Mouse (Mus musculus) adrenal gland, adult 8-10 months (tissue): Measurements from ENCODE around the gene Abt1. TPM values are rescaled to one million over a fixed set of nuclear protein-coding genes. Genes with fewer than 3 reads are reported as not detected.

Experiments used
- DNase-seq: peaks from one replicate; pipeline ENCODE4 v3.0.0; 2022
- total RNA-seq, 4 experiments: library from RNA; stranded (reverse); gene quantifications; 2 replicates each; pipeline ENCODE4 v1.2.4; 2022

Gene Abt1
- total RNA-seq: 1 to 10 TPM; 6.5 to 7.8 (median 7.1) TPM

- DNase-seq: peak; percentile 90
Observed at GRCm38 (mm10) chr13:23423286-23424051, at the start of gene Abt1. Gene Abt1 (minus strand): TSS chr13:23423866.

DNA sequence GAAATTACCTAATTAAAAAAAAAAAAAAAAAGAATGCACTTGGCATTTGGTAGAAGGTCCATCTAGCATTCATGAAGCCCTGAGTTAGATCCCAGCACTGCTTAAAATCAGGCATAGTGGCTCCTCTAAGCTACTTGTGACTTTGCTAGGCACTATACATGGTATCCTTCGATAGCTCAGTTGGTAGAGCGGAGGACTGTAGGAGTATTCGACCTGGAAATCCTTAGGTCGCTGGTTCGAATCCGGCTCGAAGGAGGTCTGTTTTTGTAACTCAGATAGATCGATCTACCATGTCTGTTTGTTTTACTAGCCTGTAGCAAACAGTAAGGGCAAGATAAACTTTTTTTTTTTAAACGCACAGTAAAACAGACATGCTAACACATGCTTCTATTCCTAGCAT lies 43.2 kb upstream of the Abt1 start:
- DNase-seq: peak; percentile 45

GRCm38 (mm10) chr13:23466306-23466705 lies 42.6 kb upstream of the Abt1 start:
- no peak for DNase-seq

DNA sequence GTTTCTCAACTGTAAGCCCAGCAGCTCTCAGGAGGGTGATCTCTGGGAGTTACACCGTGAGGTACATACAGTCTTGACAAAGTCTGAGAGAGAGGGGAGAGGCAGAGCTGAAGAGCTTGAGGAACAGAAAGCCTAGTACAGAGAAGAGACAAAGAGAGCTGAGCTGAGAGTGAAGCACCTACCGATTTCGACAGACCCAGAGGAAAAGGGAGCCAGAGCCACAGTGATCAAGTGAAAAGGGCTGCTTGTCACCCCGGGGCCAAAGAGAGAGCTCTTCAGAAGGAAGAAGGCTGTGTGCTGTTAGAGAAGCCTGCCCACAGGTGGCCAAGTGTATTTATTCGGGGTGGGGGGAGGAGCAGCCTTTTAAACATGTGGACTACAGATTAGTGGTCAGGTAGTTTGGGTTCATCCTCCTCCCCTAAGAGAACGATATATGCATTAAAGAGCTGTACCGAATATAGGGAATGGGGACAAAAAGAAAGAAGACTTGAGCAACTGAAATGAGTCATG lies 42.0 kb upstream of the Abt1 start, which contains the start of gene Btn1a1:
Gene Btn1a1 (minus strand): TSS at position 302 of the 510 bp plus-strand sequence.
- no peak for DNase-seq

DNA sequence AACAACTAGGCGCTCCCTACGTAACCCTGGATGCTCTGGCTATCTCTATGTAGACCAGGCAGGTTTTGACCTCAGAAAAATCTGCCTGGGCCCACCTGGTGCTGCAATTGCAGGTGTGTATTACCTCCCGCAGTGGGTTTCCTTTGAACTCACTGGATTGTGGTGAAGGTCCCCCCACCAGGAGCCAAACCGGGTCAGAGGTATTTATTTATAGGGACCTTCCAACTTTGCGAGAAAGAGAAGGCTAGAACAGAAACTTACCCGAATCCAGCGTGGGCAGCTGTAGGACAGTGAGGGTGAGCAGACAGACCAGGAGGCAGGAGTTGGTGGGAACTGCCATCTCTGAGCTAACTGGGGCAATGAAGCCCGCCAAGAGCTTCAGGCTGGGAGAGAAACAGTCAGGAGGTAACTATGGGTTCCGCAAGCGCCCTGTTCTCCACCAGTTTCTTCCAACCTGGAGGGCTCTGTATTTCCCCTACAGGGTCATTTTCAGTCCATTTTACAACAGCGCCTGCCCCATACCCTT lies 41.2 kb upstream of the Abt1 start:
- no peak for DNase-seq

DNA sequence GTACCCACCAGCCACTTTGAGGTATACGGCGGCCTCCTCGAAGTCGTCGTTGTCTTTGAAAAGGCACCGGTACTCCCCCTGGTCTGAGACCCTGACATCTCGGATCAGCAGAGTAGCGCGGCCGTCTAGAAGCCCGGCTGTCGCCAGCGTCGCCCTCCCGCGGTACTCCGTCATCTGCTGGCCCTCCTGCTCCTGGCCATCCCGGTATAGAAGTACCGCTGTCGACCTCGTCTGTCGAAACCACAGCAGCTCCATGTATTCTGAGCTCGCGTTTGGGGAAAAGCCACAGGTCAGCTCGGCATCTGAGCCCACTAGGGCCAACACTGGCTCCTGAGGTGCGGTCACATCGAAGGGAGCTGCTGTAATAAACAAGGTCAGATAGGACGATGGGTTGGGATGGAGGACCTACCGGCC lies 40.6 kb upstream of the Abt1 start:
- DNase-seq: no peak

DNA sequence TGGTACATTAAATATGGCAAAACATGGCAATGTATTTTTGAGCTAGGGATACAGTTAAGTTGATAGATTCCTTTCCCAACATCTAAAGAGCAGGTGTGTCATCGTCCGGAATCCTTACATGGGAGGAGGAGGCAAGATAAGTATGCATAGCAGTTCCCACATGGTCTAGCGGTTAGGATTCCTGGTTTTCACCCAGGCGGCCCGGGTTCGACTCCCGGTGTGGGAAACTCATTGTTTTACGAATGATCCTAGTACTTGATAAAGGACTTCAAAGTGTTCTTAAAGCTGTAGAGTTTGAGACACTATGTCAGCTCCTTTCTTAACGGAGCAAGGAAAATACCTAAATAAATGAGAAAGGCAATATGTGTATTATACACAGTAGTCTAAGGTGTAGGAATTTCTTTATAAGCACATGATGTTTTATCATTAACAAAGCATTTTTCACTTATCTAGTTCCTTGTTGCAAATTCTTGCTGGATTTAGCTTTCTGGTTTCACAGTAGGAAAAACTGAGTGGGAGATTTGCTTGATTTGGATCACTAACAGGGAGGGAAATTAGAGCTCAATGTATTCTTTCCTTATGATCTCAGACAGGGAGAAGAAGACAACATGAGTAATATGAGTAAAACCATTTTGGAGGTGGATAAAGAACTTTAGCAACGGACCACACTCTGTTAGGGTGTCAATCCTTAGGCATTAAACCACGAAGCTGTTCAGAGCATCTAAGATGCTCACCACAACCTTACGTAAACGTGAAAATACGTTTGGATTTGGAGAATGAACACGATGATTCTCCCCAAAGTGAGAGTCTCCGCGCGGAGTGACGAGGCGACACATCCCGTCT lies 39.9 kb upstream of the Abt1 start:
- DNase-seq: peak; percentile 60

- DNase-seq: no peak
Observed at GRCm38 (mm10) chr13:23462669-23463068, 39.0 kb upstream of the Abt1 start.

- no peak for DNase-seq
Observed at GRCm38 (mm10) chr13:23462063-23462462, 38.4 kb upstream of the Abt1 start.

DNA sequence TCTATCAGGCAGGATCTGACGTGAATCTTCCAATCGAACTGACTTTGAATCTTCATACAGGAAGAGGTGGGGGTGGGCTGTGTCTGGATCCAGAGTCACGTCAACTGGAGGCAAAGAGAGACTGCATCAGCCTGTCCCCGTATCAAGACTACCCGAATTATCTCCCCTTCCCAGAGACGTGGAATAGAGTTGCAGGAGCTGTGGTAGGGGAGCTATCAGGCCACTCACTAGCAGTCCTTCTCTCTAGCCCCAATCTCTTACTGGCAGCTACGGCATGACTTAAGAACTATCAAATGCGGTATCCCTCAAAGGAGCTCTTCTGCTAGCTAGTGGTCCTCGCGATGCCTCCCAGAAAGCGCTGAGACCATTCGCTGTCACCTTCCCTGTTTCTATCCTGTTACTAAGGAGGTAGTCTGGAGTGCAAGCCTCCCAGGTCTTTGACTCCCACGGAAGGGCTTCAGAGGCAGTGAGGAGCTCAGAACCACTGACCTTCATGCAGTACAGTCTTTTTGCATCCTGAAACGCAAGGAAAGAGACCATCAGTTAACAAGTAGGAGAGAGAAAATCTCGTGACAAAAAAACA lies 35.7 kb upstream of the Abt1 start:
- DNase-seq: no peak

- no peak for DNase-seq
Observed at GRCm38 (mm10) chr13:23453926-23454325, 30.3 kb upstream of the Abt1 start.

DNA sequence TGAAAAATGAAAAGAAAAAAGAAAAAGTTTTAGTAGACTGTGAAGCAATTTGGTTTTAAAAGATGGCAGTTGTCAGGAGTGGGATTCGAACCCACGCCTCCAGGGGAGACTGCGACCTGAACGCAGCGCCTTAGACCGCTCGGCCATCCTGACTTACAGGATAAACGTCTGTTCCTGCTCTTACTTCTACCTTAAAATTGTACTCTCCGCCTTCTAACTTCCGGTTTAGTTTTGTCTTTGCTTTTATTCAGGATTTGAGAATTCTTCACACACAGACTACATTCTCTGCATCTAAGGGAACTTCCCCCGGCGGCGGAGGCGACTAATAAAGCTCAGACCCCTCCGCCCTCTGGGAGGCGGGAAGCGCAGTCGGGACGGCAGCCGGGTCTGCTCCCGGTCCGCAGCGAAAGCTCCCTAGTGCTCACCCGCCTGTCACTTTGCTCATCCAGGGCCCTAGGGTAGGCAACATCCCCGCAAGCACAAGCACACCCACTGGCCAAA lies 29.7 kb upstream of the Abt1 start:
- DNase-seq: peak; percentile 72

GRCm38 (mm10) chr13:23450398-23450797 lies 26.7 kb upstream of the Abt1 start:
- peak; percentile 87 for DNase-seq

DNA sequence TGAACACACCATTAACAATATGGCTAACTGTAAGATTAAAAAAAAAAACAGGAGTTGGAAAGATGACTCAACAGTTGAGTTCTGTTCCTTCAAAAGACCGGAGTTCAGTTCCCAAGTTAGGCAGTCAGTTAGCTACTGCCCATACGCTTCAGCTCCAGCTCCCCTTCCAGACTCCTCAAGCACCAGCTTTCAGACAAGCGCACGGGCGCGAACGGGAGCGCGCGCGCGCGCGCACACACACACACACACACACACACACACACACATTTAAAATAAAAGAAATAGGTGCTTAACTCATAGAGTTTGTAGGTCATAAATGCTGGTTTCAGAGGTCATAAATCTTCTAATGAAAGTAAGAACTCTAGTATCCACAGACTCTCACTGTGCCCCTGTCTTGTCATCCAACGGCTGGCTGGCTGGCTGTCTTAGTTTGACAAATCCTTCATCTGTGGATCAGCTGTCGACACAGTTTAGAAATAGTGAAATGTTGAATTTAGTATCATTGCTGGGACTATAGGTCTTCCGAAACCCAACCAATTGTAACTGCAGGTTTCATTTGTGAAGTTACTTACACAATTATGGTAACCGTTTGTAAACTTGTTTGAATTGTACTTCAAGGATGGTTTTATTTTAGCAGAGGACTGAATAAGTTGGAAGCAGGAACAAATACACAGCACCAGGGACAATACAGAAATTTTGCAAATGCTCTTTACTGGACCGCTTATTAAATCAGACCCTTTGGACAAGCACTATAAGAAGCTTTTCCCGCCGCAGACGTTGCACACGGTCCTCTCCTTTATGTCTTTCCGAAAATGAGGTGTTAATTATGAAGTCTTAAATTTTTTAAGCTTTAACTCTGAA lies 25.8 kb upstream of the Abt1 start:
- no peak for DNase-seq

GRCm38 (mm10) chr13:23448758-23449157 lies 25.1 kb upstream of the Abt1 start:
- no peak for DNase-seq

GRCm38 (mm10) chr13:23446498-23446952 lies 22.9 kb upstream of the Abt1 start:
- DNase-seq: peak; percentile 73

DNA sequence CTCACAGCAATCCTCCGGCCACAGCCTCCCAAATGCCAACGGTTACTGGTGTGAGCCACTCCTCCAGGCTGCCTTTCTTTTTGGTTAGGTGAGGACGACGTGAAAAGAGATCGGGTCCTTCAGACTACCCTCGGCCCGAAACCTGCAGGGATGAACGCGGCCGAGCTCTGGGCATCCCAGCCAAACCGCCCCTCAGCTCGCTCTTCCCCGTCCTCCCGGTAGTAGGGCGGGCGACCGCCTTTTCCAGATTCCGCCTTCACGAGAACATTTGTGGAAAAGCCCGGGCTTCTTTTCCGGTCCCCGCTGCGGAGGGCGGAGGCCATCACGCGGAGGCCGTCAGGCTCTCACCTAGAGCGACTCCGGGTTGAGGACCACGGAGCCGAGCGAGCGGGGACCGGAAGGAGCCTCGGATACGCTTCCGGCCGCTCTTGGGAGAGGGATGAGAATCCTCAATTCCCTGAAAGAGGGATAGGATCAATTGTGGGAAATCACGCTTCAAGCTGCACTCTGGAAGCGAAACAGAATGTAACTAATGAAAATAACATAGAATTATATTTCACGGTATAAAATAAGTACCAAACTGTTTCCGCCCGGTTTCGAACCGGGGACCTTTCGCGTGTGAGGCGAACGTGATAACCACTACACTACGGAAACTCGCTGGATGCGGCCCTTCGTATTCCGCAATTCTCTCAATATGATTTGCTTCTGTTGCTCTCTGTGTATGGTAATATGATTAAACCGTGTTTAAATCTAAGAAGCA lies 22.1 kb upstream of the Abt1 start:
- peak; percentile 86 for DNase-seq

DNA sequence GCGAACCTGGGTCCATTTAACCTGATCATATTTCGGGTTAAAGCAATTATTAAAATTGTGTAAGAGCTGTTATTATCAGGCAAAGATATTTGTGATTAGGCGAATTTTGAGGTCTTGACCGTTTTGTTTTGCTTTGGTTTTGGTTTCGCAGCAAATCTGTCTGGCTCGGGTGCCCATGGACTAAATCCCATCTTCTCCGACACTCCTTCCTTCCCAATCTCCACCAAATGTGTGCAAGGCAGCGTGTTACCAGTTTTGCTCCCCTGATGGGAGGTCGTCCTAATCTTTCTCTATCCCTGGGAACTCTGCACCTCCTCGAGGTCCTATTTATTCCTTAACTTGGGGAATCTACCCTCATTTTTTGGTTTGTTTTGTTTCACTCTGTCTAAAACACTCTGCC lies 21.5 kb upstream of the Abt1 start:
- no peak for DNase-seq

- no peak for DNase-seq
Observed at GRCm38 (mm10) chr13:23444451-23444850, 20.8 kb upstream of the Abt1 start.

DNA sequence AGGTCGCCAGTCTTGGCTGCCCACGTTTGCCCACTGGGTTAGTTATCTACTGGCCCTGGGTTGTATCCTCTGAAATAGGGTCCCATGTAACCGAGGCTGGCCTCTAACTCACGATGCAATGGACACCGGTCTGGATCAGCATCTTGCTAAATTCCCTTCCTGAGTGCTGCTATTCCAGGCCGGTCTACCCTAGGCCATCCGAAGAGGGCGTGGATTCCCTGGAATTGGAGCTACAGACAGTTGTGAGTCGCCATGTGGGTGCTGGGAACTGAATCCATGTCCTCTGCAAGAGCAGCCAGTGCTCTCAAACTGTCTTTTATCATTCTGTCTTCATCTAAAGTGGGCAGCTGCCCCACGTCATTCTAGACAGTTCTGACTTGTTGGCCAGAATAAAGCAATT lies 16.2 kb upstream of the Abt1 start:
- no peak for DNase-seq

DNA sequence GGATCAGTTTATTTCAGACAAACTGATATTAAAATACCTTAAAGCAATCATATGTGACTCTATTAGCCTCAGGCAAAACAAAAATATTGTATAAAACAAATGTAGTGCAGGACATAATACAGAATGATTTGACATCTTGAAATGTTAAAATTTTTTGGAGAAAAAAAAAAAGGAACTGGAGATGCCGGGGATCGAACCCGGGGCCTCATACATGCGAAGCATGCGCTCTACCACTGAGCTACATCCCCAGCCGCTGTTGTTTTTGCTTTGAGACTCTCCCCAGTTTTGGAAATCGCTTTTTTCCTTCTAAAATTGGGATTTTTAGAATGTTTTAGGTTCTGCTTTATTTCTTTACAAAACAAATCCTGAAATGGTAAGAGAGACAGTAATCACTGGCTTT lies 14.9 kb upstream of the Abt1 start:
- no peak for DNase-seq
